Mouse (Mus musculus) spleen, adult 2 months (tissue): ENCODE data around the gene Ap4s1. TPM values are rescaled to one million over a fixed set of nuclear protein-coding genes. Genes with fewer than 3 reads are reported as not detected.
"Not testable (repeated sequence)": the region's sequence is repeated elsewhere in the genome, so short reads cannot be mapped to it uniquely, and the experiment has no call there.

Experiments used
- DNase-seq, 2 experiments: peaks; one replicate each; pipeline versions ENCODE4 v3.0.0 to v3.0.0-alpha.2; 2012 to 2021; ENCODE audit warnings: low spot score in 2 of 2, low read depth in 1 of 2
- H3K27ac ChIP-seq: fragments of 200-500 bp; 2 replicates; pipeline ENCODE4 v1.5.1; 2012; ENCODE audit warnings: low read length, inconsistent platforms; ENCODE audit not compliant: insufficient read depth
- H3K27me3 ChIP-seq: fragments of 200-500 bp; 2 replicates; pipeline ENCODE4 v1.6.1; 2012; ENCODE audit warnings: mild to moderate bottlenecking, moderate library complexity, low read length, inconsistent platforms; ENCODE audit not compliant: control insufficient read depth, insufficient read depth
- H3K36me3 ChIP-seq: fragments of 200-500 bp; 2 replicates; pipeline ENCODE4 v1.6.1; 2012; ENCODE audit warnings: mild to moderate bottlenecking, low read length, inconsistent platforms; ENCODE audit not compliant: control insufficient read depth, insufficient read depth
- H3K4me1 ChIP-seq: fragments of 200-500 bp; 2 replicates; pipeline ENCODE4 v1.6.1; 2011; ENCODE audit warnings: inconsistent platforms; ENCODE audit not compliant: control insufficient read depth, insufficient read depth, insufficient read length
- H3K4me3 ChIP-seq: fragments of 200-500 bp; 2 replicates; pipeline ENCODE4 v1.5.1; 2011; ENCODE audit warnings: mild to moderate bottlenecking, inconsistent platforms; ENCODE audit not compliant: insufficient read depth, insufficient read length; ENCODE audit errors: extremely low read depth
- CTCF ChIP-seq: fragments of 200-500 bp; IDR thresholded peaks from 2 replicates; pipeline ENCODE4 v1.5.1; 2011; ENCODE audit warnings: mild to moderate bottlenecking, inconsistent platforms; ENCODE audit not compliant: insufficient read depth, insufficient read length, insufficient replicate concordance; ENCODE audit errors: extremely low read depth
- POLR2A ChIP-seq: fragments of 200-500 bp; IDR thresholded peaks from 2 replicates; pipeline ENCODE4 v1.6.1; 2011; ENCODE audit warnings: low read depth, low read length, inconsistent platforms
- WGBS: fragments of 180-500 bp; shearing (Covaris S2); methylation state at CpG from one replicate; pipeline ENCODE4 v1.1.7; 2018; 5-methylcytosine and 5-hydroxymethylcytosine counted together
- polyA plus RNA-seq: library from polyadenylated mRNA; depleted of rRNA; stranded (reverse); fragments of >200 nt; gene quantifications from 2 replicates; pipeline ENCODE4 v1.2.3, GENCODE M21; 2012

Ap4s1 gene
- polyA plus RNA-seq, 1 experiment, result 4.9 TPM

- peak; percentile 87 to 96 for DNase-seq
- peaks cover 5% of the 10 kb centered on the region for H3K4me1 ChIP-seq
- under 1% methylated on average over 48 of the region's 56 CpGs for WGBS
Observed at GRCm38 (mm10) chr12:51691845-51692632, 1.2 kb downstream of the Ap4s1 start, which contains the start of gene Strn3. Gene Strn3 (minus strand): TSS chr12:51691897.

GRCm38 (mm10) chr12:51692870-51693269, 2.0 kb downstream of the Ap4s1 start:
- not testable (repeated sequence) for H3K36me3 ChIP-seq, H3K4me1 ChIP-seq, H3K27me3 ChIP-seq, H3K4me3 ChIP-seq, DNase-seq, H3K27ac ChIP-seq
- WGBS, result 74% methylated on average over 10 of the region's 10 CpGs

More at GRCm38 (mm10) chr12:51691845-51692632, 1.2 kb downstream of the Ap4s1 start, which contains the start of gene Strn3:
- Histone ChIP-seq H3K27me3 (no peaks in the 10 kb centered on the region), H3K36me3 (no peaks in the 10 kb centered on the region), H3K27ac (peak within 1 kb of the TSS; percentile 98), H3K4me3 (peak within 1 kb of the TSS; percentile 95)
- TF ChIP-seq POLR2A (peak; percentile 61), CTCF (no peak)

- no peak overlapping the region for H3K27ac ChIP-seq
- 86% methylated on average over 3 of the region's 3 CpGs for WGBS
Observed at GRCm38 (mm10) chr12:51693419-51693818, 2.6 kb downstream of the Ap4s1 start.

GRCm38 (mm10) chr12:51694096-51694495, 3.3 kb downstream of the Ap4s1 start:
- Histone ChIP-seq H3K27ac (no peak overlapping the region), H3K4me3 (no peak overlapping the region), H3K4me1 (peaks cover 2% of the 10 kb centered on the region), H3K36me3 (no peaks in the 10 kb centered on the region), H3K27me3 (no peaks in the 10 kb centered on the region)
- TF ChIP-seq POLR2A, result no peak
- DNase-seq, result no peak

More at GRCm38 (mm10) chr12:51693419-51693818, 2.6 kb downstream of the Ap4s1 start:
- DNase-seq, result no peak
- no peaks in the 10 kb centered on the region for H3K36me3 ChIP-seq
- peaks cover 4% of the 10 kb centered on the region for H3K4me1 ChIP-seq
- no peaks in the 10 kb centered on the region for H3K27me3 ChIP-seq
- H3K4me3 ChIP-seq, result no peak overlapping the region
- TF ChIP-seq POLR2A, result no peak
- TF ChIP-seq CTCF, result no peak

- H3K4me3 ChIP-seq, result no peak overlapping the region
- H3K27ac ChIP-seq, result no peak overlapping the region
- H3K4me1 ChIP-seq, result peaks cover 2% of the 10 kb centered on the region; the same call in 1 of the 2 replicates
- no peak for DNase-seq
- H3K36me3 ChIP-seq, result no peaks in the 10 kb centered on the region
- no peak for TF ChIP-seq POLR2A
- no peak for TF ChIP-seq CTCF
- 73% methylated on average over 1 of the region's 1 CpGs for WGBS
- no peaks in the 10 kb centered on the region for H3K27me3 ChIP-seq
Observed at GRCm38 (mm10) chr12:51694966-51695365, 4.1 kb downstream of the Ap4s1 start.

GRCm38 (mm10) chr12:51696157-51696556, 5.3 kb downstream of the Ap4s1 start:
- no peak for DNase-seq
- TF ChIP-seq POLR2A, result no peak
- TF ChIP-seq CTCF, result no peak
- H3K27me3 ChIP-seq, result no peaks in the 10 kb centered on the region
- no peaks in the 10 kb centered on the region for H3K36me3 ChIP-seq
- H3K4me3 ChIP-seq, result no peak overlapping the region
- peaks cover 2% of the 10 kb centered on the region; the same call in 1 of the 2 replicates for H3K4me1 ChIP-seq
- 93% methylated on average over 2 of the region's 2 CpGs for WGBS
- H3K27ac ChIP-seq, result no peak overlapping the region
